Mouse (Mus musculus): ENCODE measurements around the gene Depdc7. TPM values are rescaled to one million over a fixed set of nuclear protein-coding genes. Genes with fewer than 3 reads are reported as not detected.

Depdc7 gene
- 1 to 10 TPM; 4.8 to 7.3 TPM for total RNA-seq (2023)

DNA sequence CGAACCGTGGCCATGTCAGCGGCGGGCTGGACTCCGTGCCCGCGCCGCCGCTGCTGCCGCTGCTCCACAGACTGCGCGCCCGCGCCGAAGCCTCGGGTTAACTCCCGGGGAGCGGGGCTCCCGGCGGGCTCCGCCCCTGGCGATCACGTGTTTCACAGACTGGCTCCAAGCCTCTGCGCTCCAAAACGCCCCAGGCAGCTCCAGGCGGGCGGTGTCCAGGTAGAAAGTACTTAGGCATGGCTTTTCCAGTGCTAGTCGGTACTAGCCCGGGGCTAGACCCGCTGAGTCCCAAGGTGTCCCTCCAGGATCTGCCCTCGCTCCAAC, at the start of gene Depdc7:
Gene Depdc7 (minus strand): TSS at position 138 of the 324 bp plus-strand sequence.

DNA sequence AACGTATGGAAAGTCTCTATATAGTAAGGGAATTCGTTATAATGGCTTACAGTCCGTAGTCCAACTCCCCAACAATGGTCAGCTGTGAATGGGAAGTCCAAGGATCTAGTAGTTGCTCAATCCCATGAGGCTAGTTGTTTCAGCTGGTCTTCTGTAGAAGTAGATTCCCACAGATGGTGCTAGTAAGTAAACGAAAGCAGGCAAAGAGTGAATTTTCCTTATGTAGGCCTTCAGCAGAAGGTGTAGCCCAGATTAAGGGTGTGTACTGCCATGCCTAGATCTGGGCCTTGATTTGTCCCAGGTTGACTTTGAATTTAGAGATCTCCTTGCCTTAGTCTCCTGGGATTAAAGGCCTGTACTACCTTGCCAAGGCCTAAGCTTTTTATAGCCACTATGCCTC, 26.4 kb downstream of the Depdc7 start, which contains the start of gene Pin1rt1:
Gene Pin1rt1 (minus strand): TSS at position 101 of the 400 bp plus-strand sequence.

GRCm38 (mm10) chr2:104711585-104712485, 30.8 kb downstream of the Depdc7 start, which contains the start of gene Tcp11l1:
Tcp11l1 (minus strand) TSS chr2:104712169.

Other genes starting within 250 kb of the Depdc7 start
- gene Hipk3, start 248.4 kb downstream of the Depdc7 start, total RNA-seq (2023): 10 to 100 TPM; 39.3 to 43.0 TPM
- 10 to 100 TPM; 27.7 to 30.1 TPM for gene Cstf3, start 152.4 kb downstream of the Depdc7 start, total RNA-seq (2023)
- 1 to 10 TPM; 2.6 to 7.5 TPM for gene Tcp11l1, start 30.7 kb downstream of the Depdc7 start, total RNA-seq (2023)
- not detected for gene Pin1rt1, start 26.5 kb downstream of the Depdc7 start, total RNA-seq (2023)
- gene Qser1, start 73.9 kb upstream of the Depdc7 start, total RNA-seq (2023): 1 to 10 TPM; 6.7 to 8.1 TPM
- gene Prrg4, start 107.0 kb upstream of the Depdc7 start, total RNA-seq (2023): under 1 TPM in 1 of 2 experiments, not detected in 1; 0.33 TPM
- 1 to 10 TPM in 1 of 2 experiments, not detected in 1; 1.4 TPM for gene Ccdc73, start 124.9 kb upstream of the Depdc7 start, total RNA-seq (2023)

All from neutrophil, adult 83 days (primary cell).